In genomic region chr8:23563065-23564020, GRCm38 (mm10) we compare ENCODE assay signal across 10 mouse cellular contexts.
DNase-seq lines count a peak whose midpoint lies in the region; ATAC-seq and TF ChIP-seq lines count a peak whose summit lies in the region.
"Had no signal": no experiment of that assay in that cellular context is flagged by ENCODE, and none has a peak within 500 bp of the region (broad histone marks: within the 10 kb centered on the region; RNA-seq: fewer than 3 reads in every experiment).

No protein-coding gene starts in this region.

- no peak for TF ChIP-seq CTCF in ES-Bruce4 (IDR thresholded peaks at IDR 0.05; ENCODE audit: low read depth, low read length)
- no peak for TF ChIP-seq CTCF in forebrain, postnatal 0 days (IDR thresholded peaks at IDR 0.05; ENCODE audit: low read depth)
- no peak for TF ChIP-seq CTCF in gastrocnemius, adult 2 months (IDR thresholded peaks at IDR 0.05)

- peaks cover 21% of the 10 kb centered on the region for H3K9me3 ChIP-seq in ES-Bruce4 (replicated peaks; ENCODE audit: control insufficient read depth, insufficient read depth, low read length, poor library complexity, severe bottlenecking)
- no peaks in the 10 kb centered on the region for H3K9me3 ChIP-seq in forebrain, postnatal 0 days (ENCODE audit: low read length)
- no peaks in the 10 kb centered on the region for H3K9me3 ChIP-seq in midbrain, embryonic 10.5 days (replicated peaks)

- WGBS in forebrain, postnatal 0 days: 5% methylated on average over 18 of the region's 18 CpGs
- 7% methylated on average over 18 of the region's 18 CpGs for WGBS in midbrain, embryonic 10.5 days

- no peaks in the 10 kb centered on the region for H3K27me3 ChIP-seq in ES-Bruce4 (ENCODE audit: control insufficient read depth, insufficient read depth, low read length, poor library complexity, severe bottlenecking)
- H3K27me3 ChIP-seq in forebrain, postnatal 0 days (ENCODE audit: insufficient read depth, low read length): no peaks in the 10 kb centered on the region
- peaks cover 39% of the 10 kb centered on the region for H3K27me3 ChIP-seq in midbrain, embryonic 10.5 days (ENCODE audit: low read depth, poor library complexity, severe bottlenecking)

- H3K9ac ChIP-seq in ES-Bruce4 (ENCODE audit: low read depth, poor library complexity, severe bottlenecking): peak overlapping the region; percentile 42
- no peak overlapping the region for H3K9ac ChIP-seq in forebrain, postnatal 0 days

- intact Hi-C loops in gastrocnemius, adult 2 months (cut with DNase I): no loop called here

- H3K27ac ChIP-seq in ES-Bruce4 (ENCODE audit: insufficient read depth, low read length): peak overlapping the region; percentile 99
- no peak overlapping the region; the same call in 1 of the 2 replicates for H3K27ac ChIP-seq in forebrain, postnatal 0 days (ENCODE audit: low read depth, low read length)
- H3K27ac ChIP-seq in midbrain, embryonic 10.5 days (replicated peaks): peak overlapping the region; percentile 38; the same call in 1 of the 2 replicates
- no peak overlapping the region for H3K27ac ChIP-seq in gastrocnemius, adult 2 months

- H3K4me3 ChIP-seq in ES-Bruce4 (ENCODE audit: low read depth, low read length): peak overlapping the region; percentile 34
- H3K4me3 ChIP-seq in forebrain, postnatal 0 days (ENCODE audit: low read depth, low read length): no peak overlapping the region
- peak overlapping the region; percentile 46 for H3K4me3 ChIP-seq in midbrain, embryonic 10.5 days
- no peak overlapping the region for H3K4me3 ChIP-seq in gastrocnemius, adult 2 months

- peak overlapping the region; percentile 35 for H3K4me2 ChIP-seq in forebrain, postnatal 0 days (ENCODE audit: low read depth)

- peak; percentile 60; the same call in 1 of the 2 replicates for ATAC-seq in forebrain, postnatal 0 days

- peak; percentile 82 for TF ChIP-seq EP300 in ES-Bruce4 (IDR thresholded peaks at IDR 0.05; ENCODE audit: insufficient read depth, low read depth, low read length)

- no peak for TF ChIP-seq POLR2A in ES-Bruce4 (IDR thresholded peaks at IDR 0.05; ENCODE audit: insufficient read depth, low read length)

- no peaks in the 10 kb centered on the region for H3K4me1 ChIP-seq in ES-Bruce4 (ENCODE audit: control insufficient read depth, insufficient read depth, low read length)
- H3K4me1 ChIP-seq in forebrain, postnatal 0 days (ENCODE audit: insufficient read depth): peaks cover 4% of the 10 kb centered on the region; the same call in 1 of the 2 replicates
- H3K4me1 ChIP-seq in midbrain, embryonic 10.5 days: peaks cover 33% of the 10 kb centered on the region

- no peaks in the 10 kb centered on the region for H3K36me3 ChIP-seq in ES-Bruce4 (ENCODE audit: control insufficient read depth, insufficient read depth, low read length, poor library complexity, severe bottlenecking)
- H3K36me3 ChIP-seq in forebrain, postnatal 0 days (ENCODE audit: insufficient read depth): no peaks in the 10 kb centered on the region
- H3K36me3 ChIP-seq in midbrain, embryonic 10.5 days: no peaks in the 10 kb centered on the region

- peak; percentile 24 for DNase-seq in WW6 (ENCODE audit: low read depth, low spot score)
- DNase-seq in forebrain, postnatal 0 days: peak; percentile 12
- DNase-seq in midbrain, embryonic 10.5 days (ENCODE audit: low spot score): peak; percentile 33
- DNase-seq in layer of hippocampus, adult 9-10 months (ENCODE audit: low spot score): no peak
- no peak for DNase-seq in spleen, postnatal 10 days (ENCODE audit: low spot score in 2 of 2)
- no peak for DNase-seq in gastrocnemius, adult 2 months
- no peak for DNase-seq in cerebellum, postnatal 14 days
- DNase-seq: cerebellum, postnatal 10 days; kidney, adult 11 months had no signal

Comparison
In these comparisons a context has a peak if more than half of its experiments do, and no peak if none do; other contexts are left out.
1. H3K27ac ChIP-seq: peak in ES-Bruce4 (single experiment) and midbrain, embryonic 10.5 days (single experiment); none in forebrain, postnatal 0 days (single experiment) and gastrocnemius, adult 2 months (single experiment).
2. H3K4me3 ChIP-seq: peak in ES-Bruce4 (single experiment) and midbrain, embryonic 10.5 days (single experiment); none in forebrain, postnatal 0 days (single experiment) and gastrocnemius, adult 2 months (single experiment).
3. DNase-seq: peak in WW6 (single experiment), forebrain, postnatal 0 days (single experiment) and midbrain, embryonic 10.5 days (single experiment); none in layer of hippocampus, adult 9-10 months (single experiment), spleen, postnatal 10 days (0 of 2), gastrocnemius, adult 2 months (single experiment) and cerebellum, postnatal 14 days (0 of 2).